Mouse (Mus musculus) lung, postnatal 0 days (tissue): ENCODE data around the gene Sorcs1.

Experiments used
- CTCF ChIP-seq: IDR thresholded peaks from 2 replicates; pipeline ENCODE4 v1.5.1; 2016; ENCODE audit warnings: antibody characterized with exemption, mild to moderate bottlenecking
- EP300 ChIP-seq: IDR thresholded peaks from 2 replicates; pipeline ENCODE4 v1.6.1; 2016; ENCODE audit warnings: antibody characterized with exemption, mild to moderate bottlenecking, control low read depth

DNA sequence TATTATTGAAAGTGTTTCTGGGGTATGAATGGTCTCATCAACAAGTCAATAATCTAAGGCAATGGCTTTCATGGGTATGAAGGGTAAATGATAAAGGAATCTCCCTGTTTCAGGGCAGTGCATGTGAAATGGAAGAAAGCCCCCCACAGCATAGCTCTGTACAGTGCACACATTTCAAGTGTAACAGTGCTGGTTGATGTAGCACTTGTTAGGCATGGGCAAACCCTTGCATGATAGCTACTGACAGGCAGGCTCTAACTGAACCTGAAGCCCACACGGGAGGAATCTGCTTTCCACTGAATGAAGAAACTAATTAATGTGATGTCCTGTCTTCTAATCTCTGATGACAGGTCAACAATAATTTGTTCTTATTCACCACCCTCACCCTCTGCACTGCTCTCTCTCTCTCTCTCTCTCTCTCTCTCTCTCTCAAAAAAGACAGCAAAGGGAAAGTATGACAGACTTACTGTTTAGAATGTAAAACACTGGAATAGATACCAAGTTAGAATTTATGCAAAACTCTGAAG lies 108.7 kb downstream of the Sorcs1 start:
- TF ChIP-seq CTCF (no peak), EP300 (no peak)
